Mouse (Mus musculus): ENCODE data around the gene Prrt4.

DNA sequence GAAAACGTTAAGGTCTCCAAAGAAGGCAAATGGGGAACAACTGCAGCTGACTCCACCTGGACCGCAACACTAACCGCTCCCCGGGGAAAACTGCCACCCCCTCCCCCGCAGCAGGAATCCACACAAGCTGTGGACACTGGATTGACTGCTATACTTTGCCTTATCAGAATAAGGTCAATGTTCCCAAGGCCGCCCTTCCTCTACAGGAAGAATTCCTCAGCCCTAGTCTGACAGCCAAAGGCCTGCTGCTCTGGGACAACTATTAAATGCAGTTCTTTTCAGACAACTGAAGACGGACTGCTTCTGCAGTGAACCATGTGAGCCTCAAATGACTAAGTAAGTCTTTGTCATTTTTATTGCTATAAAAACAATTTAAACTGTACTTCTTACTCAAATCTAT lies 32.7 kb downstream of the Prrt4 start:
- TF ChIP-seq EP300 (optimal IDR thresholded peaks at IDR 0.05) = no peak
- no peak for TF ChIP-seq CTCF (IDR thresholded peaks at IDR 0.05; ENCODE audit: low read depth)

Data from stomach, postnatal 0 days (tissue).